Mouse (Mus musculus) Patski (cell line): Measurements from ENCODE around the gene Birc2. TPM values are rescaled to one million over a fixed set of nuclear protein-coding genes. Genes with fewer than 3 reads are reported as not detected.
"Not testable (repeated sequence)": the region's sequence is repeated elsewhere in the genome, so short reads cannot be mapped to it uniquely, and the experiment has no call there.

Source experiments
- ATAC-seq: fragments of 100-300 bp; one replicate; pipeline ENCODE4 v1.8.0; 2021
- CTCF ChIA-PET: fragments of 350-600 bp; sonication (Branson Sonifier 250); formaldehyde crosslinking; loops from one replicate; lab custom pipeline; 2022; ENCODE audit warnings: inconsistent platforms; lab: Charles Lee
- POLR2A ChIA-PET: fragments of 350-600 bp; sonication (Branson Sonifier 250); formaldehyde crosslinking; loops from one replicate; lab custom pipeline; 2022; ENCODE audit warnings: antibody characterized with exemption, inconsistent platforms; lab: Charles Lee
- DNase-seq: peaks from one replicate; pipeline ENCODE4 v3.0.0-alpha.2; 2011; ENCODE audit warnings: low read depth, low spot score
- H3K27me3 ChIP-seq: fragments of 371-371 bp; one replicate; pipeline ENCODE4 v1.5.1; 2021
- CTCF ChIP-seq: fragments of 100-300 bp; IDR thresholded peaks from one replicate; pipeline ENCODE4 v1.5.1; 2021
- in situ Hi-C: fragments of 300-500 bp; cut with MboI; formaldehyde crosslinking; loops from 3 replicates; pipeline ENCODE4 v1.11.1; 2018; ENCODE audit warnings: low pct_unique_long_range_greater_than_20kb, mixed read lengths
- polyA plus RNA-seq: library from polyadenylated mRNA; unstranded; gene quantifications from one replicate; pipeline ENCODE4 v1.2.3, GENCODE M21; 2021

The Birc2 gene
- polyA plus RNA-seq, 1 experiment from 2014 or later = 37.1 TPM

GRCm38 (mm10) chr9:7868838-7869491 is 32.1 kb upstream of the Birc2 start:
- ATAC-seq = no peak
- CTCF ChIA-PET = no interaction called here

GRCm38 (mm10) chr9:7867981-7868380 is 31.1 kb upstream of the Birc2 start:
- in situ Hi-C loops = no loop called here
- POLR2A ChIA-PET = no interaction called here
- H3K27me3 ChIP-seq = no peaks in the 10 kb centered on the region
- CTCF ChIA-PET = interaction anchor here (1.0 kb wide), 1 partner anchor 9 kb away, joined by 3 read pairs; no protein-coding TSS in a partner anchor
- ATAC-seq (no peak), DNase-seq (no peak)
- TF ChIP-seq CTCF = no peak

More at GRCm38 (mm10) chr9:7868838-7869491, 32.1 kb upstream of the Birc2 start:
- in situ Hi-C loops = no loop called here
- no peak for TF ChIP-seq CTCF
- POLR2A ChIA-PET = no interaction called here
- DNase-seq = no peak
- no peaks in the 10 kb centered on the region for H3K27me3 ChIP-seq

GRCm38 (mm10) chr9:7866981-7867380 is 30.1 kb upstream of the Birc2 start:
- CTCF ChIA-PET = interaction anchor here (1.0 kb wide), 1 partner anchor 8 kb away, joined by 3 read pairs; no protein-coding TSS in a partner anchor

GRCm38 (mm10) chr9:7860976-7861375 is 24.1 kb upstream of the Birc2 start:
- DNase-seq (no peak), ATAC-seq (no peak)
- TF ChIP-seq CTCF = no peak
- no peaks in the 10 kb centered on the region for H3K27me3 ChIP-seq
- ChIA-PET CTCF (interaction anchor here (1.2 kb wide), 1 partner anchor 257 kb away, joined by 6 read pairs; no protein-coding TSS in a partner anchor), POLR2A (no interaction called here)
- in situ Hi-C loops = no loop called here

More at GRCm38 (mm10) chr9:7866981-7867380, 30.1 kb upstream of the Birc2 start:
- POLR2A ChIA-PET = interaction anchor here (0.6 to 0.7 kb wide), 2 partner anchors 8 to 152 kb away, joined by 3 read pairs; no protein-coding TSS in a partner anchor
- DNase-seq, H3K27me3 ChIP-seq, ATAC-seq, in situ Hi-C loops: not testable (repeated sequence)
- TF ChIP-seq CTCF = peak; percentile 32

GRCm38 (mm10) chr9:7855912-7856311 is 19.0 kb upstream of the Birc2 start:
- no peak for TF ChIP-seq CTCF
- ATAC-seq (no peak), DNase-seq (no peak)
- no peaks in the 10 kb centered on the region for H3K27me3 ChIP-seq
- ChIA-PET POLR2A (interaction anchor here (0.7 kb wide), 1 partner anchor 250 kb away, joined by 4 read pairs; no protein-coding TSS in a partner anchor), CTCF (interaction anchor here (1.1 to 1.6 kb wide), 2 partner anchors 96 to 253 kb away, joined by 4 to 6 read pairs; no protein-coding TSS in a partner anchor)
- in situ Hi-C loops = loop anchor here (10.0 kb wide), 1 partner anchor 251 kb away; no protein-coding TSS in a partner anchor

- in situ Hi-C loops = loop anchor here (10.0 kb wide), 1 partner anchor 251 kb away; no protein-coding TSS in a partner anchor
- peak; percentile 67 for TF ChIP-seq CTCF
- no peaks in the 10 kb centered on the region for H3K27me3 ChIP-seq
- CTCF ChIA-PET = interaction anchor here (0.6 to 1.6 kb wide), 5 partner anchors 19 to 252 kb away, joined by 3 to 6 read pairs (median 4); no protein-coding TSS in a partner anchor
- DNase-seq (no peak), ATAC-seq (no peak)
- POLR2A ChIA-PET = interaction anchor here (0.7 kb wide), 1 partner anchor 250 kb away, joined by 4 read pairs; no protein-coding TSS in a partner anchor
Measured at GRCm38 (mm10) chr9:7855374-7855773, 18.5 kb upstream of the Birc2 start.

- not testable (repeated sequence) for ATAC-seq, DNase-seq, H3K27me3 ChIP-seq
- ChIA-PET POLR2A (interaction anchor here (0.5 kb wide), 1 partner anchor 128 kb away, joined by 3 read pairs; no protein-coding TSS in a partner anchor), CTCF (interaction anchor here (0.9 kb wide), 1 partner anchor 8 kb away, joined by 3 read pairs; no protein-coding TSS in a partner anchor)
- in situ Hi-C loops = loop anchor here (10.0 kb wide), 1 partner anchor 249 kb away; no protein-coding TSS in a partner anchor
Measured at GRCm38 (mm10) chr9:7854196-7854595, 17.3 kb upstream of the Birc2 start.

- ChIA-PET CTCF (interaction anchor here (1.1 to 1.2 kb wide), 2 partner anchors 10 to 12 kb away, joined by 3 read pairs; no protein-coding TSS in a partner anchor), POLR2A (no interaction called here)
- ATAC-seq (no peak), DNase-seq (no peak)
- no peaks in the 10 kb centered on the region for H3K27me3 ChIP-seq
- in situ Hi-C loops = loop anchor here (10.0 kb wide), 1 partner anchor 248 kb away; no protein-coding TSS in a partner anchor
- TF ChIP-seq CTCF = no peak
Measured at GRCm38 (mm10) chr9:7852346-7853230, 15.7 kb upstream of the Birc2 start.

GRCm38 (mm10) chr9:7851841-7852240 is 15.0 kb upstream of the Birc2 start:
- in situ Hi-C loops = loop anchor here (10.0 kb wide), 1 partner anchor 247 kb away; no protein-coding TSS in a partner anchor
- DNase-seq (no peak), ATAC-seq (no peak)
- CTCF ChIA-PET = interaction anchor here (1.1 to 1.2 kb wide), 3 partner anchors 11 to 50 kb away, joined by 3 read pairs; no protein-coding TSS in a partner anchor
- no peaks in the 10 kb centered on the region for H3K27me3 ChIP-seq
- POLR2A ChIA-PET = no interaction called here
- TF ChIP-seq CTCF = no peak

GRCm38 (mm10) chr9:7848191-7848590 is 11.3 kb upstream of the Birc2 start:
- CTCF ChIA-PET = no interaction called here
- POLR2A ChIA-PET = no interaction called here
- no peak for ATAC-seq
- in situ Hi-C loops = no loop called here
- no peaks in the 10 kb centered on the region for H3K27me3 ChIP-seq
- DNase-seq = no peak
- TF ChIP-seq CTCF = no peak
